Mouse (Mus musculus) hindbrain, embryonic 13.5 days (tissue): ENCODE measurements around the gene Arfgap1. TPM values are rescaled to one million over a fixed set of nuclear protein-coding genes. Genes with fewer than 3 reads are reported as not detected.

Source experiments
- ATAC-seq: fragments of 200-750 bp; cut with Nextera tagmentation; 2 replicates; pipeline ENCODE4 v1.8.0; 2017; ENCODE audit warnings: moderate TSS enrichment; ENCODE audit not compliant: low FRiP score
- H3K27ac ChIP-seq: fragments of 300-500 bp; sonication (generic); 2 replicates; pipeline ENCODE4 v1.5.1; 2015; ENCODE audit warnings: inconsistent platforms, mild to moderate bottlenecking, moderate library complexity
- H3K27me3 ChIP-seq: fragments of 300-500 bp; sonication (generic); 2 replicates; pipeline ENCODE4 v1.6.1; 2015; ENCODE audit warnings: mild to moderate bottlenecking, inconsistent platforms
- H3K36me3 ChIP-seq: fragments of 300-500 bp; sonication (generic); 2 replicates; pipeline ENCODE4 v1.6.1; 2015; ENCODE audit warnings: mild to moderate bottlenecking, inconsistent platforms
- H3K4me1 ChIP-seq: fragments of 300-500 bp; sonication (generic); replicated peaks from 2 replicates; pipeline ENCODE4 v1.6.1; 2015; ENCODE audit warnings: inconsistent platforms
- H3K4me2 ChIP-seq: fragments of 300-500 bp; sonication (generic); 2 replicates; pipeline ENCODE4 v1.6.1; 2015; ENCODE audit warnings: inconsistent platforms, mild to moderate bottlenecking, moderate library complexity
- H3K4me3 ChIP-seq: fragments of 300-500 bp; sonication (generic); 2 replicates; pipeline ENCODE4 v1.5.1; 2015; ENCODE audit warnings: mild to moderate bottlenecking, inconsistent platforms
- H3K9ac ChIP-seq: fragments of 300-500 bp; sonication (generic); 2 replicates; pipeline ENCODE4 v1.6.1; 2015; ENCODE audit warnings: mild to moderate bottlenecking, inconsistent platforms
- H3K9me3 ChIP-seq: fragments of 300-500 bp; sonication (generic); 2 replicates; pipeline ENCODE4 v1.6.1; 2016; ENCODE audit warnings: inconsistent platforms
- WGBS: fragments of 180-500 bp; shearing (Covaris S2); methylation state at CpG from one replicate; pipeline ENCODE4 v1.1.7; 2015; 5-methylcytosine and 5-hydroxymethylcytosine counted together
- polyA plus RNA-seq: library from polyadenylated mRNA; unstranded; fragments of >200 nt; fragmentation: Nextera tagmentation; extraction: Ambion mirVana; gene quantifications from 2 replicates; pipeline ENCODE4 v1.2.1, GENCODE M21; 2015

The Arfgap1 gene
- 101 and 107 TPM in 2 replicates for polyA plus RNA-seq

DNA sequence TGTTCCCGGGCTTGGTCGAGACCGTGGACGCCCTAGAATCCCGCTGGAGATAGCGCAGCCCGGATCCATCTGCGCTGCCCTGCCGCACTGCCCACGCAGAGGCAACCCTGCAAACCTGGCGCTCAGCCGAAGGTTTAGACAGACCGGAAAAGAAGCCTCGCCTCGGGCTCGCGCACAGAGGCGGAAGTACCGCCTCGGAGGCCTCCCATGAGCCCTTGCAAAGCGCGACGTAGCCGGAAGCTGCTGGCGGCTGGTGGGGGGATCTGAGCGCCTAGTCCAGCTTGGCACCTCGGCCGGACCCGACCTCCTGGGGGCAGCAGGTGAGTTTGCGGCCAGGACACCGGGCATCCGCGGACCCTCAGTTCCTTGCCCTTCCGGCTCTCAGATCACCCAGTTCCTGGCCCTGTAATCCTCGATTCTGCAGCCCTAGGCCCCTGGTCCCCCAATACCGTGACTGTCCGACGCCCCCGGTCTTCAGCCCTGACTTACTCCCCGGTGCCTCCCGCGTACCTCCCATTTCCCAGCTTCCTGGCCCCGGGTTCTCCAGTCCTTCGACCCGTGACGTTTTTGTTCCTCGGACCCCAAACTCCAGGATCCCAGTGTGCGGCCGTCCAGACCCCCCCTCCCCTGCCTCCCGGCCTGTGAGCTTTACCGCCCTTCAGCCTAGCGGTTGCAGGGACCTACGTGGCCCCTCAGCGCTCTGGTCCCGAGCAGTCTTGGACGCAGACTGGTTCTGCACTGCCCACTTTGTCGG is at the start of gene Arfgap1:
Gene Arfgap1 (plus strand): TSS at position 216 of the 754 bp plus-strand sequence.
- H3K27ac ChIP-seq = peak within 1 kb of the TSS; percentile 91
- no peaks in the 10 kb centered on the region for H3K27me3 ChIP-seq
- H3K4me3 ChIP-seq = peak within 1 kb of the TSS; percentile 95
- peak within 1 kb of the TSS; percentile 98 for H3K4me2 ChIP-seq
- WGBS = under 1% methylated on average over 57 of the region's 57 CpGs
- peak within 1 kb of the TSS; percentile 98 for H3K9ac ChIP-seq
- peak; percentile 92 for ATAC-seq
- H3K4me1 ChIP-seq = peaks cover 28% of the 10 kb centered on the region
- H3K9me3 ChIP-seq = no peaks in the 10 kb centered on the region
- H3K36me3 ChIP-seq = peaks cover 29% of the 10 kb centered on the region

GRCm38 (mm10) chr2:180919913-180920809 is 46.9 kb upstream of the Arfgap1 start:
- Histone ChIP-seq H3K4me2 (peak overlapping the region; percentile 95), H3K27me3 (no peaks in the 10 kb centered on the region), H3K4me3 (peak overlapping the region; percentile 100), H3K27ac (peak overlapping the region; percentile 84), H3K36me3 (peaks cover 27% of the 10 kb centered on the region), H3K9me3 (no peaks in the 10 kb centered on the region), H3K4me1 (peaks cover 38% of the 10 kb centered on the region), H3K9ac (peak overlapping the region; percentile 99)
- ATAC-seq = peak; percentile 74
- WGBS = 2% methylated on average over 51 of the region's 61 CpGs

DNA sequence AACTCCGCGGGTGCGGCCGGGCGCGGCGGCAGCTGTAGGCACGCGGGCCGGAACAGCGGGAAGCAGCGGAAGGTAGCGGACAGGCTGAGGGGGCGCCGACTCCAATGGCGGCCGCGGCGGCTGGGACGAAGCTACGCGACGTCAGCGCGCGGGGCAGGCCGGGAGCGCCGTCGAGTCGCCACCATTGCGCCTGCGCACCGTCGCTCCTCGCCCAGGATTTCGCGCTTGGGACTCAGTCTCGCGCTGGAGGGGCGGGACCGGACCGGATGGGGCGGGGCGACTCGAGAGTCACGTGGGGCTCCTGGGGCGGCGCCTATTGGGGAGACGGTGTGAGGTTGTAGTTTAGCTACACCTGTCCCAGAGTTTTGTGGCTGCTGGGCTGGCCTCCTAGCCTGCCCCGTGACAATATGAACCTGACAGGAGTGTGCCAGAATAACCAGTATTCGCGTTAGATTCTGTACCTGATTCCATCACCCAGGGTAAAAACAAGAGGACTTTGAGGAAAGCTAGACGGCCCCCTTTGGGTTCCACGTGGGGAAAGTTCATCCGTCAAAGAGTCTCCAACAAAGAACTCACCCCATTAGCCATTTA is 46.1 kb upstream of the Arfgap1 start, which contains the start of gene Ythdf1:
Gene Ythdf1 (minus strand): TSS at position 140 of the 591 bp plus-strand sequence.
- Histone ChIP-seq H3K36me3 (peaks cover 21% of the 10 kb centered on the region), H3K4me1 (peaks cover 32% of the 10 kb centered on the region)

GRCm38 (mm10) chr2:180922739-180923138 is 44.3 kb upstream of the Arfgap1 start:
- Histone ChIP-seq H3K9ac (no peak overlapping the region), H3K27me3 (no peaks in the 10 kb centered on the region), H3K27ac (no peak overlapping the region), H3K36me3 (peaks cover 9% of the 10 kb centered on the region), H3K9me3 (no peaks in the 10 kb centered on the region), H3K4me1 (peaks cover 28% of the 10 kb centered on the region), H3K4me3 (no peak overlapping the region), H3K4me2 (no peak overlapping the region)
- WGBS = 93% methylated on average over 6 of the region's 6 CpGs
- ATAC-seq = no peak

More for the DNA sequence above, 46.1 kb upstream of the Arfgap1 start, which contains the start of gene Ythdf1:
- under 1% methylated on average over 44 of the region's 56 CpGs for WGBS
- H3K27me3 ChIP-seq = no peaks in the 10 kb centered on the region
- peak within 1 kb of the TSS; percentile 99 for H3K9ac ChIP-seq
- H3K27ac ChIP-seq = peak within 1 kb of the TSS; percentile 84
- H3K4me3 ChIP-seq = peak within 1 kb of the TSS; percentile 100
- peak; percentile 94 for ATAC-seq
- no peaks in the 10 kb centered on the region for H3K9me3 ChIP-seq
- H3K4me2 ChIP-seq = peak within 1 kb of the TSS; percentile 95

GRCm38 (mm10) chr2:180925176-180925575 is 41.8 kb upstream of the Arfgap1 start:
- Histone ChIP-seq H3K4me2 (no peak overlapping the region), H3K36me3 (no peaks in the 10 kb centered on the region), H3K4me1 (peaks cover 15% of the 10 kb centered on the region), H3K9me3 (no peaks in the 10 kb centered on the region), H3K27me3 (no peaks in the 10 kb centered on the region), H3K4me3 (no peak overlapping the region), H3K27ac (no peak overlapping the region), H3K9ac (no peak overlapping the region)
- ATAC-seq = no peak
- WGBS = 8% methylated on average over 4 of the region's 4 CpGs

DNA sequence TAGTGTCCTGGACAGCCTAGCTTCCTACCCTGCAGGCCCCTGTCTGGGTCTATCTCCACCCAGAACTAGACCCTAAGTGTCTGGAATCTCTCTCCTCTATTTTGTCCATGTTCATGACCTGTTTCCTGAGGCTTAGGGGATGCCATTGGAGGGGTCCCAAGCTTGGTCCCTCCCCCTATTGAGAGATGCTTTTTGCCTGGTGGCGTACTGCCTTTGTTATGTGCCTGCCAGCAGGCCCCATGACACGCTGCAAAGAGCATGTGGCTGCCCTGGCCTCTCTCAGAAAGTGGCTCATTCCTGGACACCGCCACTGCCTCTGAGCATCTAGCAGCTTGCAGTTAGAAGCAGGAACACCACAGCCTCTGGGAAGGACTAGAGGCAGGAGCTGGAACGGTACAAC is 38.3 kb upstream of the Arfgap1 start, which contains the start of gene Birc7:
Gene Birc7 (plus strand): TSS at position 301 of the 400 bp plus-strand sequence.
- Histone ChIP-seq H3K4me1 (peaks cover 16% of the 10 kb centered on the region; the same call in 1 of the 2 replicates), H3K9ac (peak within 1 kb of the TSS; percentile 43), H3K36me3 (peaks cover 9% of the 10 kb centered on the region), H3K27ac (peak within 1 kb of the TSS; percentile 35; the same call in 1 of the 2 replicates), H3K4me3 (no peak within 1 kb of the TSS), H3K27me3 (no peaks in the 10 kb centered on the region), H3K9me3 (no peaks in the 10 kb centered on the region), H3K4me2 (no peak within 1 kb of the TSS)
- WGBS = 42% methylated on average over 4 of the region's 4 CpGs
- ATAC-seq = no peak

GRCm38 (mm10) chr2:180932418-180932817 is 34.6 kb upstream of the Arfgap1 start:
- no peak overlapping the region for H3K4me3 ChIP-seq
- no peak overlapping the region for H3K9ac ChIP-seq
- peaks cover 45% of the 10 kb centered on the region for H3K36me3 ChIP-seq
- peaks cover 16% of the 10 kb centered on the region; the same call in 1 of the 2 replicates for H3K4me1 ChIP-seq
- 79% methylated on average over 1 of the region's 1 CpGs for WGBS
- H3K9me3 ChIP-seq = no peaks in the 10 kb centered on the region
- no peak for ATAC-seq
- no peak overlapping the region for H3K27ac ChIP-seq
- no peak overlapping the region for H3K4me2 ChIP-seq
- no peaks in the 10 kb centered on the region for H3K27me3 ChIP-seq

- ATAC-seq = no peak
- H3K27ac ChIP-seq = no peak overlapping the region
- no peaks in the 10 kb centered on the region for H3K4me1 ChIP-seq
- no peak overlapping the region for H3K9ac ChIP-seq
- H3K4me3 ChIP-seq = no peak overlapping the region
- peaks cover 75% of the 10 kb centered on the region for H3K36me3 ChIP-seq
- H3K27me3 ChIP-seq = no peaks in the 10 kb centered on the region
- H3K9me3 ChIP-seq = no peaks in the 10 kb centered on the region
- H3K4me2 ChIP-seq = no peak overlapping the region
Measured at GRCm38 (mm10) chr2:180940187-180940586, 26.8 kb upstream of the Arfgap1 start.

DNA sequence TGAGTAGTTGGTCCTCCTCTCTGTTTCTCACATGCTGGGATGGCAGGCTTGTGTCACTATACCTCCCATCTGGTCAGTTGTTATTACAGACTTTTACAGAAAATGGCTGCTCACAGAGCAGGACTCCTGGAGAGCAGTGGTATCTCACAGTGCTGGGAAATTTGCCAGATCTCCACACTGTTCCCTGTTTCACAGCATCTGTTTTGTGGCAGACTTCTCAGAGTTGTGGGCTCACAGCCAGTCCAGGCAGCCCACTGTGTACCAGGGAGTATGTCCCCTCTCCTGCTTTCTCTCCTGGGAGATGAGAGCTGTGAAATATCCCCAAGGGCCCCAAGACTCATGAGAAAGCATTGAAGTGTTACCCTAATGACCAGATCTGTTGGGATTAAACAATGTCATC is 25.2 kb upstream of the Arfgap1 start:
- Histone ChIP-seq H3K27me3 (no peaks in the 10 kb centered on the region), H3K27ac (peak overlapping the region; percentile 52; the same call in 1 of the 2 replicates), H3K4me2 (no peak overlapping the region), H3K4me3 (no peak overlapping the region), H3K4me1 (no peaks in the 10 kb centered on the region), H3K36me3 (peaks cover 63% of the 10 kb centered on the region), H3K9me3 (no peaks in the 10 kb centered on the region), H3K9ac (no peak overlapping the region)
- ATAC-seq = no peak

- H3K27me3 ChIP-seq = no peaks in the 10 kb centered on the region
- no peak overlapping the region for H3K4me3 ChIP-seq
- H3K36me3 ChIP-seq = peaks cover 6% of the 10 kb centered on the region; the same call in 1 of the 2 replicates
- H3K9ac ChIP-seq = peak overlapping the region; percentile 39; the same call in 1 of the 2 replicates
- H3K27ac ChIP-seq = no peak overlapping the region
- 41% methylated on average over 1 of the region's 1 CpGs for WGBS
- H3K4me2 ChIP-seq = no peak overlapping the region
- no peaks in the 10 kb centered on the region for H3K9me3 ChIP-seq
- peaks cover 52% of the 10 kb centered on the region for H3K4me1 ChIP-seq
- ATAC-seq = no peak
Measured at GRCm38 (mm10) chr2:180949947-180950346, 17.1 kb upstream of the Arfgap1 start.

DNA sequence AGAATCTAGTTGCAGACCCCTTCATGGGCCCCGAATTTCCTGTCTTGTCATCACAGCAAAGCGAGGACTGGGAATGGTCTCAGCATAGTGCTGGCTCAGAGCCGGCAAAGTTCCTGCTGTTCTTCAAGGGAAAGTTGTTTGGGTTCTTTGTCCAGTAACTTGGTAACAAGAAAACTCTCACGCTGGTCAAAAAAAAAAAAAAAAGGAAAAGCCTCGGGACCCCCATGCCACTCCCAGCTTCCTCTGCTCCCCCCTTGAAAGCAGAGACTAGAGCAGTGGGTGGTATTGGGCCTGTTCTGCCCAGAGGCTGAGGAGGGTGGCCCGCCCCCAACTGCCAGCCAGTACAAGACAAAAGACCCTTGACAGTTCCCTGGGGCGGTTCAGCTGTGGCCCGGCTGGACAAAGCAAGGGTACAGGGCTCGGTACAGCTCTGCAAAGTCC is 14.3 kb upstream of the Arfgap1 start:
- Histone ChIP-seq H3K4me1 (peaks cover 59% of the 10 kb centered on the region), H3K9me3 (no peaks in the 10 kb centered on the region), H3K9ac (peak overlapping the region; percentile 89), H3K27me3 (no peaks in the 10 kb centered on the region), H3K4me3 (peak overlapping the region; percentile 69), H3K36me3 (no peaks in the 10 kb centered on the region), H3K27ac (peak overlapping the region; percentile 97), H3K4me2 (peak overlapping the region; percentile 77)
- WGBS = 1% methylated on average over 9 of the region's 9 CpGs
- peak; percentile 26 for ATAC-seq

DNA sequence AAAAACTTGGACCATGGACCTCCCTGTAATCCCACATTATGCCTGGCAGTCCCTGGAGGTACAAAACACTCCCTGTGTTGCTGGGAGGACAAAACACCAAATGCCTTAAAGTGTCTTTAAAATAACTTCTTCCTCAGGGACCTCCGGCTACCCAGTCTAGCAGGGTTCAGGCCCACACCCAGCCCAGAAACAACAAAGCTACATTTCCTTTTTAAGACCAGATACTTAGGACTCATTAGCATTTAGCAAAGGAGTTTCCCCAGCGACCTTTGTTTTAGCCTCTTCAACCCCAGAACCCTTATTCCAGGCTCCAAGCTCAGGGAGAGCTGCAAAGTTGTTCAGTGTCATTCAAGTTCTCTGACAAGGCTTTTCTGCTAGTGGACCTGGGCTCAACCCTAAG is 13.4 kb upstream of the Arfgap1 start:
- Histone ChIP-seq H3K4me3 (peak overlapping the region; percentile 69), H3K36me3 (no peaks in the 10 kb centered on the region), H3K9me3 (no peaks in the 10 kb centered on the region), H3K27me3 (no peaks in the 10 kb centered on the region), H3K9ac (peak overlapping the region; percentile 89), H3K4me2 (peak overlapping the region; percentile 77), H3K27ac (peak overlapping the region; percentile 97), H3K4me1 (peaks cover 59% of the 10 kb centered on the region)
- whole genome bisulfite sequencing = 4% methylated on average over 2 of the region's 2 CpGs
- ATAC-seq = no peak
